8 mouse cellular contexts compared by ENCODE assay signal in genomic region chr10:108504925-108505324, GRCm38 (mm10).
DNase-seq lines count a peak whose midpoint lies in the region; ATAC-seq and TF ChIP-seq lines count a peak whose summit lies in the region.
"Had no signal": no experiment of that assay in that cellular context is flagged by ENCODE, and none has a peak within 500 bp of the region (broad histone marks: within the 10 kb centered on the region; RNA-seq: fewer than 3 reads in every experiment).

No protein-coding gene starts in this region.

- 0 out of 2 replicates have a peak, but pooled peaks cover 5% of the 10 kb centered on the region for H3K4me1 ChIP-seq in lung, embryonic 14.5 days (ENCODE audit: insufficient read depth)
- H3K4me1 ChIP-seq in hindbrain, embryonic 16.5 days (ENCODE audit: control insufficient read depth, insufficient read depth, low read depth, low read length) = no peaks in the 10 kb centered on the region
- H3K4me1 ChIP-seq in olfactory bulb, adult 2 months (ENCODE audit: control insufficient read depth, insufficient read depth, low read length) = peaks cover 12% of the 10 kb centered on the region

- H3K9me3 ChIP-seq in lung, embryonic 14.5 days (ENCODE audit: low read depth, low read length) = no peaks in the 10 kb centered on the region
- no peaks in the 10 kb centered on the region for H3K9me3 ChIP-seq in hindbrain, embryonic 16.5 days (ENCODE audit: control insufficient read depth, low read length)

- no peak; the same call in 1 of the 2 replicates for ATAC-seq in lung, embryonic 14.5 days (ENCODE audit: insufficient read depth)
- peak; percentile 30; the same call in 1 of the 2 replicates for ATAC-seq in hindbrain, embryonic 16.5 days

- TF ChIP-seq POLR2A in olfactory bulb, adult 2 months (IDR thresholded peaks at IDR 0.05; ENCODE audit: insufficient read depth, low read depth, low read length) = no peak

- no peak overlapping the region for H3K9ac ChIP-seq in lung, embryonic 14.5 days
- no peak overlapping the region for H3K9ac ChIP-seq in hindbrain, embryonic 16.5 days (ENCODE audit: low read depth, low read length)

- WGBS in lung, embryonic 14.5 days = 35% methylated on average over 7 of the region's 7 CpGs
- WGBS in hindbrain, embryonic 16.5 days = 66% methylated on average over 7 of the region's 7 CpGs
- WGBS in olfactory bulb, adult 2 months = 56% methylated on average over 7 of the region's 7 CpGs

- no peaks in the 10 kb centered on the region for H3K36me3 ChIP-seq in lung, embryonic 14.5 days (ENCODE audit: insufficient read depth)
- peaks cover 5% of the 10 kb centered on the region; the same call in 1 of the 2 replicates for H3K36me3 ChIP-seq in hindbrain, embryonic 16.5 days (ENCODE audit: control insufficient read depth, insufficient read depth, low read length)

- no peak for TF ChIP-seq CTCF in lung, embryonic 14.5 days (IDR thresholded peaks at IDR 0.05; ENCODE audit: low read depth)
- no peak for TF ChIP-seq CTCF in olfactory bulb, adult 2 months (IDR thresholded peaks at IDR 0.05; ENCODE audit: insufficient read depth, low read depth, low read length)

- H3K4me3 ChIP-seq in lung, embryonic 14.5 days (ENCODE audit: low read depth, low read length) = no peak overlapping the region
- no peak overlapping the region for H3K4me3 ChIP-seq in hindbrain, embryonic 16.5 days (ENCODE audit: low read length)
- H3K4me3 ChIP-seq in olfactory bulb, adult 2 months (ENCODE audit: insufficient read depth, low read depth, low read length) = no peak overlapping the region

- no peak overlapping the region for H3K27ac ChIP-seq in lung, embryonic 14.5 days (ENCODE audit: low read depth)
- no peak overlapping the region for H3K27ac ChIP-seq in hindbrain, embryonic 16.5 days (ENCODE audit: low read depth, low read length)
- 0 out of 2 replicates have a peak overlapping the region, but pooled peaks have one; percentile 55 for H3K27ac ChIP-seq in olfactory bulb, adult 2 months (ENCODE audit: insufficient read depth, low read depth, low read length)

- peak overlapping the region; percentile 43 for H3K4me2 ChIP-seq in lung, embryonic 14.5 days
- no peak overlapping the region for H3K4me2 ChIP-seq in hindbrain, embryonic 16.5 days (ENCODE audit: low read length)

- DNase-seq in lung, embryonic 14.5 days = peak; percentile 37
- no peak for DNase-seq in lung, postnatal 14 days
- DNase-seq in kidney, adult 8-10 months = peak; percentile 6 to 7
- DNase-seq in thymus, postnatal 14 days = no peak
- DNase-seq in left cerebral cortex, adult 9 months (ENCODE audit: low spot score in 2 of 2) = no peak
- DNase-seq: right cerebral cortex, postnatal 14 days had no signal

- H3K27me3 ChIP-seq in lung, embryonic 14.5 days (ENCODE audit: insufficient read depth, low read length) = no peaks in the 10 kb centered on the region
- no peaks in the 10 kb centered on the region for H3K27me3 ChIP-seq in hindbrain, embryonic 16.5 days (replicated peaks; ENCODE audit: control insufficient read depth, insufficient read depth, low read length)

Comparison
In these comparisons a context has a peak if more than half of its experiments do, and no peak if none do; other contexts are left out.
1. DNase-seq: peak in lung, embryonic 14.5 days (single experiment) and kidney, adult 8-10 months (2 of 2); none in lung, postnatal 14 days (single experiment), thymus, postnatal 14 days (single experiment) and left cerebral cortex, adult 9 months (0 of 2).